Mouse (Mus musculus) embryonic facial prominence, embryonic 15.5 days (tissue): ENCODE results near the gene Arfgef3. TPM values are rescaled to one million over a fixed set of nuclear protein-coding genes. Genes with fewer than 3 reads are reported as not detected.
"Not testable (repeated sequence)": the region's sequence is repeated elsewhere in the genome, so short reads cannot be mapped to it uniquely, and the experiment has no call there.

Experiments used
- ATAC-seq: fragments of 200-750 bp; cut with Nextera tagmentation; 2 replicates; pipeline ENCODE4 v1.8.0; 2017; ENCODE audit warnings: low read depth, moderate TSS enrichment; ENCODE audit not compliant: insufficient number of reproducible peaks, low FRiP score, low TSS enrichment
- H3K27ac ChIP-seq: fragments of 300-500 bp; sonication (generic); replicated peaks from 2 replicates; pipeline ENCODE4 v1.5.1; 2015; ENCODE audit warnings: mild to moderate bottlenecking, inconsistent platforms
- H3K27me3 ChIP-seq: fragments of 300-500 bp; sonication (generic); 2 replicates; pipeline ENCODE4 v1.6.1; 2015; ENCODE audit warnings: inconsistent platforms
- H3K36me3 ChIP-seq: fragments of 300-500 bp; sonication (generic); 2 replicates; pipeline ENCODE4 v1.6.1; 2015; ENCODE audit warnings: mild to moderate bottlenecking, inconsistent platforms
- H3K4me1 ChIP-seq: fragments of 300-500 bp; sonication (generic); 2 replicates; pipeline ENCODE4 v1.6.1; 2015; ENCODE audit warnings: inconsistent platforms
- H3K4me2 ChIP-seq: fragments of 300-500 bp; sonication (generic); replicated peaks from 2 replicates; pipeline ENCODE4 v1.6.1; 2015; ENCODE audit warnings: mild to moderate bottlenecking, inconsistent platforms
- H3K4me3 ChIP-seq: fragments of 300-500 bp; sonication (generic); replicated peaks from 2 replicates; pipeline ENCODE4 v1.5.1; 2015; ENCODE audit warnings: mild to moderate bottlenecking, inconsistent platforms
- H3K9ac ChIP-seq: fragments of 300-500 bp; sonication (generic); 2 replicates; pipeline ENCODE4 v1.6.1; 2015; ENCODE audit warnings: inconsistent platforms
- H3K9me3 ChIP-seq: fragments of 300-500 bp; sonication (generic); replicated peaks from 2 replicates; pipeline ENCODE4 v1.6.1; 2016; ENCODE audit warnings: inconsistent platforms
- WGBS: fragments of 180-500 bp; shearing (Covaris S2); methylation state at CpG from one replicate; pipeline ENCODE4 v1.1.7; 2015; 5-methylcytosine and 5-hydroxymethylcytosine counted together
- polyA plus RNA-seq: library from polyadenylated mRNA; unstranded; fragments of >200 nt; fragmentation: Nextera tagmentation; extraction: Ambion mirVana; gene quantifications from 2 replicates; pipeline ENCODE4 v1.2.1, GENCODE M21; 2015

Arfgef3 gene
- polyA plus RNA-seq, 1 experiment from 2014 or later: 0.87 TPM

- Histone ChIP-seq H3K4me1 (no peaks in the 10 kb centered on the region), H3K4me3 (no peak overlapping the region), H3K36me3 (no peaks in the 10 kb centered on the region), H3K27ac (no peak overlapping the region), H3K9me3 (no peaks in the 10 kb centered on the region), H3K4me2 (no peak overlapping the region), H3K9ac (no peak overlapping the region), H3K27me3 (no peaks in the 10 kb centered on the region)
- no peak for ATAC-seq
- WGBS: 6% methylated on average over 4 of the region's 4 CpGs
Observed at GRCm38 (mm10) chr10:18562940-18563339, 180.8 kb downstream of the Arfgef3 start.

GRCm38 (mm10) chr10:18561445-18561844, 182.3 kb downstream of the Arfgef3 start:
- Histone ChIP-seq H3K9ac (no peak overlapping the region), H3K27me3 (no peaks in the 10 kb centered on the region), H3K4me3 (no peak overlapping the region), H3K36me3 (no peaks in the 10 kb centered on the region), H3K4me2 (no peak overlapping the region), H3K27ac (no peak overlapping the region), H3K9me3 (no peaks in the 10 kb centered on the region), H3K4me1 (no peaks in the 10 kb centered on the region)
- no peak for ATAC-seq
- 58% methylated on average over 5 of the region's 5 CpGs for WGBS

GRCm38 (mm10) chr10:18559076-18559475, 184.7 kb downstream of the Arfgef3 start:
- not testable (repeated sequence) for H3K4me2 ChIP-seq, H3K27me3 ChIP-seq, H3K4me3 ChIP-seq, H3K4me1 ChIP-seq, H3K27ac ChIP-seq, ATAC-seq, H3K9me3 ChIP-seq, H3K9ac ChIP-seq, H3K36me3 ChIP-seq
- WGBS: 83% methylated on average over 9 of the region's 9 CpGs

- Histone ChIP-seq H3K9ac (no peak overlapping the region; the same call in 1 of the 2 replicates), H3K27me3 (no peaks in the 10 kb centered on the region), H3K4me3 (peak overlapping the region; percentile 43), H3K27ac (no peak overlapping the region), H3K36me3 (no peaks in the 10 kb centered on the region), H3K4me2 (peak overlapping the region; percentile 69), H3K9me3 (no peaks in the 10 kb centered on the region), H3K4me1 (peaks cover 15% of the 10 kb centered on the region; the same call in 1 of the 2 replicates)
- WGBS: 3% methylated on average over 35 of the region's 35 CpGs
- 0 out of 2 replicates have a peak, but pooled peaks have one; percentile 30 for ATAC-seq
Observed at GRCm38 (mm10) chr10:18549321-18550216, 194.2 kb downstream of the Arfgef3 start.

GRCm38 (mm10) chr10:18547381-18547780, 196.4 kb downstream of the Arfgef3 start:
- Histone ChIP-seq H3K4me3 (no peak overlapping the region), H3K27ac (no peak overlapping the region), H3K9ac (no peak overlapping the region), H3K4me1 (peaks cover 15% of the 10 kb centered on the region; the same call in 1 of the 2 replicates), H3K36me3 (no peaks in the 10 kb centered on the region), H3K4me2 (no peak overlapping the region), H3K9me3 (no peaks in the 10 kb centered on the region), H3K27me3 (no peaks in the 10 kb centered on the region)
- 78% methylated on average over 4 of the region's 4 CpGs for WGBS
- no peak for ATAC-seq

GRCm38 (mm10) chr10:18545813-18546235, 197.9 kb downstream of the Arfgef3 start, which contains the start of gene Hebp2:
Gene Hebp2, minus strand, starts transcription at chr10:18546076.
- peak; percentile 83 for ATAC-seq
- Histone ChIP-seq H3K9ac (peak within 1 kb of the TSS; percentile 73), H3K27ac (peak within 1 kb of the TSS; percentile 74), H3K27me3 (no peaks in the 10 kb centered on the region), H3K4me3 (peak within 1 kb of the TSS; percentile 65), H3K4me1 (peaks cover 15% of the 10 kb centered on the region; the same call in 1 of the 2 replicates), H3K4me2 (peak within 1 kb of the TSS; percentile 83), H3K9me3 (no peaks in the 10 kb centered on the region), H3K36me3 (no peaks in the 10 kb centered on the region)
- under 1% methylated on average over 22 of the region's 22 CpGs for WGBS

- Histone ChIP-seq H3K4me2 (peak overlapping the region; percentile 83), H3K9me3 (no peaks in the 10 kb centered on the region), H3K27me3 (no peaks in the 10 kb centered on the region), H3K4me1 (peaks cover 15% of the 10 kb centered on the region; the same call in 1 of the 2 replicates), H3K9ac (peak overlapping the region; percentile 73), H3K27ac (no peak overlapping the region), H3K4me3 (peak overlapping the region; percentile 65), H3K36me3 (no peaks in the 10 kb centered on the region)
- 5% methylated on average over 13 of the region's 13 CpGs for WGBS
- ATAC-seq: no peak
Observed at GRCm38 (mm10) chr10:18545309-18545708, 198.4 kb downstream of the Arfgef3 start.

GRCm38 (mm10) chr10:18536889-18537288, 206.9 kb downstream of the Arfgef3 start:
- ATAC-seq: 0 out of 2 replicates have a peak, but pooled peaks have one; percentile 29
- WGBS: 87% methylated on average over 2 of the region's 2 CpGs
- no peak overlapping the region for H3K4me2 ChIP-seq
- H3K4me3 ChIP-seq: no peak overlapping the region
- H3K36me3 ChIP-seq: peaks cover 11% of the 10 kb centered on the region
- H3K4me1 ChIP-seq: no peaks in the 10 kb centered on the region
- no peak overlapping the region for H3K27ac ChIP-seq
- H3K9me3 ChIP-seq: no peaks in the 10 kb centered on the region
- H3K9ac ChIP-seq: no peak overlapping the region
- no peaks in the 10 kb centered on the region for H3K27me3 ChIP-seq

GRCm38 (mm10) chr10:18532293-18532692, 211.5 kb downstream of the Arfgef3 start:
- Histone ChIP-seq H3K27ac (no peak overlapping the region), H3K27me3 (no peaks in the 10 kb centered on the region), H3K9me3 (no peaks in the 10 kb centered on the region), H3K36me3 (peaks cover 19% of the 10 kb centered on the region), H3K4me2 (no peak overlapping the region), H3K4me1 (peaks cover 12% of the 10 kb centered on the region), H3K4me3 (no peak overlapping the region), H3K9ac (no peak overlapping the region)
- no peak for ATAC-seq
- 57% methylated on average over 8 of the region's 8 CpGs for WGBS
